Mouse (Mus musculus) CH12.LX (cell line): Measurements from ENCODE around the gene Rbm18. TPM values are rescaled to one million over a fixed set of nuclear protein-coding genes. Genes with fewer than 3 reads are reported as not detected.

Source experiments
- DNase-seq: peaks from one replicate; pipeline ENCODE4 v3.0.0-alpha.2; 2013; ENCODE audit errors: extremely low read depth
- H3K27ac ChIP-seq: 2 replicates; pipeline ENCODE4 v1.5.1; 2012; ENCODE audit warnings: low read depth, mild to moderate bottlenecking, control low read depth, moderate library complexity; ENCODE audit not compliant: insufficient read depth
- H3K27me3 ChIP-seq: replicated peaks from 2 replicates; pipeline ENCODE3; 2012; ENCODE audit warnings: inconsistent platforms
- H3K36me3 ChIP-seq, 2 experiments: replicated peaks in 1 of 2; 2 replicates each; pipeline versions ENCODE3 to v1.6.1; 2012; ENCODE audit warnings: inconsistent platforms in 1 of 2, low read length in 1 of 2, mild to moderate bottlenecking in 1 of 2, mixed read lengths in 1 of 2, moderate library complexity in 1 of 2; ENCODE audit not compliant: control insufficient read depth in 1 of 2, insufficient read depth in 1 of 2
- H3K4me1 ChIP-seq, 2 experiments: 2 replicates each; pipeline ENCODE4 v1.6.1; 2012; ENCODE audit warnings: inconsistent platforms in 1 of 2, moderate library complexity in 1 of 2; ENCODE audit not compliant: insufficient read depth in 2 of 2, control insufficient read depth in 1 of 2
- H3K4me2 ChIP-seq: 2 replicates; pipeline ENCODE4 v1.6.1; 2012; ENCODE audit warnings: low read depth, mild to moderate bottlenecking, control low read depth; ENCODE audit not compliant: poor library complexity, insufficient read depth, severe bottlenecking
- H3K4me3 ChIP-seq, 3 experiments: fragments of 150-350 bp in 1 of 3; sonication (generic) in 1 of 3; replicated peaks in 1 of 3; 2 replicates each; pipeline versions ENCODE3 to v1.5.1; 2011 to 2012; ENCODE audit warnings: low read depth in 2 of 3, low read length in 2 of 3, mild to moderate bottlenecking in 2 of 3, moderate library complexity in 2 of 3, control low read depth in 1 of 3, improper control_type of control experiment in 1 of 3, inconsistent platforms in 1 of 3, mixed read lengths in 1 of 3; ENCODE audit not compliant: poor library complexity in 1 of 3
- H3K79me2 ChIP-seq: replicated peaks from 2 replicates; pipeline ENCODE4 v1.6.1; 2012; ENCODE audit warnings: mild to moderate bottlenecking, moderate library complexity; ENCODE audit not compliant: control insufficient read depth, poor library complexity, insufficient read depth, severe bottlenecking; ENCODE audit errors: extremely low read depth
- H3K9ac ChIP-seq: 2 replicates; pipeline ENCODE4 v1.6.1; 2012; ENCODE audit warnings: low read depth, mild to moderate bottlenecking, control low read depth, moderate library complexity; ENCODE audit not compliant: insufficient read depth
- H3K9me3 ChIP-seq: replicated peaks from 2 replicates; pipeline ENCODE3; 2012; ENCODE audit warnings: low read length, inconsistent platforms, mixed read lengths
- BHLHE40 ChIP-seq: IDR thresholded peaks from 2 replicates; pipeline ENCODE4 v1.6.1; 2011; ENCODE audit warnings: mild to moderate bottlenecking, low read depth, low read length, improper control_type of control experiment
- CHD1 ChIP-seq: IDR thresholded peaks from 2 replicates; pipeline ENCODE4 v1.6.1; 2012; ENCODE audit warnings: low read depth, low read length, improper control_type of control experiment, inconsistent platforms
- CHD2 ChIP-seq: IDR thresholded peaks from 2 replicates; pipeline ENCODE4 v1.6.1; 2011; ENCODE audit warnings: low read length, improper control_type of control experiment
- E2F4 ChIP-seq: IDR thresholded peaks from 2 replicates; pipeline ENCODE4 v1.6.1; 2011; ENCODE audit warnings: low read depth, low read length, improper control_type of control experiment; ENCODE audit not compliant: insufficient replicate concordance
- ELF1 ChIP-seq: IDR thresholded peaks from 2 replicates; pipeline ENCODE4 v1.6.1; 2014; ENCODE audit warnings: low read depth, mild to moderate bottlenecking, inconsistent platforms, low read length, improper control_type of control experiment
- GABPA ChIP-seq: IDR thresholded peaks from 2 replicates; pipeline ENCODE4 v1.6.1; 2012; ENCODE audit warnings: low read depth, low read length, improper control_type of control experiment, inconsistent platforms; ENCODE audit not compliant: insufficient replicate concordance
- KAT2A ChIP-seq: IDR thresholded peaks from 2 replicates; pipeline ENCODE4 v1.6.1; 2012; ENCODE audit warnings: low read length, improper control_type of control experiment, inconsistent platforms; ENCODE audit not compliant: insufficient replicate concordance
- MAFK ChIP-seq: IDR thresholded peaks from 2 replicates; pipeline ENCODE4 v1.6.1; 2011; ENCODE audit warnings: low read length, improper control_type of control experiment; ENCODE audit not compliant: insufficient replicate concordance
- MAX ChIP-seq: IDR thresholded peaks from 2 replicates; pipeline ENCODE4 v1.6.1; 2011; ENCODE audit warnings: low read length, improper control_type of control experiment
- MAZ ChIP-seq: IDR thresholded peaks from 2 replicates; pipeline ENCODE4 v1.6.1; 2012; ENCODE audit warnings: low read depth, mild to moderate bottlenecking, inconsistent platforms, low read length, improper control_type of control experiment, moderate library complexity
- MEF2A ChIP-seq: IDR thresholded peaks from 2 replicates; pipeline ENCODE4 v1.6.1; 2014; ENCODE audit warnings: low read depth, mild to moderate bottlenecking, inconsistent platforms, low read length, improper control_type of control experiment, borderline replicate concordance
- MXI1 ChIP-seq: IDR thresholded peaks from 2 replicates; pipeline ENCODE4 v1.6.1; 2011; ENCODE audit warnings: mild to moderate bottlenecking, low read depth, low read length, improper control_type of control experiment
- MYC ChIP-seq: IDR thresholded peaks from 2 replicates; pipeline ENCODE4 v1.6.1; 2011; ENCODE audit warnings: low read depth, mild to moderate bottlenecking, improper control_type of control experiment, low read length
- NELFE ChIP-seq: IDR thresholded peaks from 2 replicates; pipeline ENCODE4 v1.6.1; 2011; ENCODE audit warnings: low read depth, low read length, improper control_type of control experiment
- NRF1 ChIP-seq: IDR thresholded peaks from 2 replicates; pipeline ENCODE4 v1.6.1; 2014; ENCODE audit warnings: low read depth, mild to moderate bottlenecking, inconsistent platforms, low read length, improper control_type of control experiment, moderate library complexity
- PAX5 ChIP-seq: IDR thresholded peaks from 2 replicates; pipeline ENCODE4 v1.6.1; 2012; ENCODE audit warnings: low read length, inconsistent platforms, mixed read lengths
- RAD21 ChIP-seq: IDR thresholded peaks from 2 replicates; pipeline ENCODE4 v1.6.1; 2011; ENCODE audit warnings: low read depth, mild to moderate bottlenecking, low read length, improper control_type of control experiment, moderate library complexity
- SIN3A ChIP-seq: IDR thresholded peaks from 2 replicates; pipeline ENCODE4 v1.6.1; 2012; ENCODE audit warnings: low read length, improper control_type of control experiment, inconsistent platforms
- SMC3 ChIP-seq: IDR thresholded peaks from 2 replicates; pipeline ENCODE4 v1.6.1; 2011; ENCODE audit warnings: low read depth, low read length, improper control_type of control experiment
- TCF12 ChIP-seq: IDR thresholded peaks from 2 replicates; pipeline ENCODE4 v1.6.1; 2014; ENCODE audit warnings: low read depth, mild to moderate bottlenecking, inconsistent platforms, low read length, improper control_type of control experiment
- UBTF ChIP-seq: IDR thresholded peaks from 2 replicates; pipeline ENCODE4 v1.6.1; 2012; ENCODE audit warnings: low read depth, mild to moderate bottlenecking, inconsistent platforms, low read length, improper control_type of control experiment, moderate library complexity
- USF1 ChIP-seq: IDR thresholded peaks from 2 replicates; pipeline ENCODE4 v1.6.1; 2014; ENCODE audit warnings: low read depth, mild to moderate bottlenecking, inconsistent platforms, low read length, improper control_type of control experiment
- USF2 ChIP-seq: conservative IDR thresholded peaks from 2 replicates; pipeline ENCODE4 v1.6.1; 2011; ENCODE audit warnings: low read depth, low read length, improper control_type of control experiment
- ZC3H11A ChIP-seq: IDR thresholded peaks from 2 replicates; pipeline ENCODE4 v1.6.1; 2012; ENCODE audit warnings: low read depth, mild to moderate bottlenecking, inconsistent platforms, low read length, improper control_type of control experiment
- dilution Hi-C: fragments of 300-500 bp; cut with MboI; formaldehyde crosslinking; loops from 2 replicates; pipeline ENCODE4 v1.14.3; 2020; ENCODE audit warnings: low sequenced_read_pairs; ENCODE audit not compliant: extremely low pct_unique_long_range_greater_than_20kb, extremely low pct_ligation_motif_present
- in situ Hi-C: fragments of 300-500 bp; cut with MboI; formaldehyde crosslinking; loops from 3 replicates; pipeline ENCODE4 v1.14.3; 2019; ENCODE audit warnings: low sequenced_read_pairs, low pct_ligation_motif_present, low pct_unique_long_range_greater_than_20kb, mixed read lengths
- polyA plus RNA-seq: library from polyadenylated mRNA; unstranded; fragments of >175 nt; gene quantifications from 2 replicates; pipeline ENCODE4 v1.2.1, GENCODE M21; 2012; ENCODE audit warnings: low read depth; ENCODE audit not compliant: insufficient read length
- total RNA-seq, 2 experiments: library from RNA; depleted of rRNA; stranded (reverse); fragments of 300-350 nt in 1 of 2; fragments of >200 nt in 1 of 2; gene quantifications; 2 replicates each; pipeline ENCODE4 v1.2.3; 2012 to 2014

Gene Rbm18
- total and polyA plus RNA-seq, 3 experiments = 12.4 to 26.3 (median 14.9) TPM

DNA sequence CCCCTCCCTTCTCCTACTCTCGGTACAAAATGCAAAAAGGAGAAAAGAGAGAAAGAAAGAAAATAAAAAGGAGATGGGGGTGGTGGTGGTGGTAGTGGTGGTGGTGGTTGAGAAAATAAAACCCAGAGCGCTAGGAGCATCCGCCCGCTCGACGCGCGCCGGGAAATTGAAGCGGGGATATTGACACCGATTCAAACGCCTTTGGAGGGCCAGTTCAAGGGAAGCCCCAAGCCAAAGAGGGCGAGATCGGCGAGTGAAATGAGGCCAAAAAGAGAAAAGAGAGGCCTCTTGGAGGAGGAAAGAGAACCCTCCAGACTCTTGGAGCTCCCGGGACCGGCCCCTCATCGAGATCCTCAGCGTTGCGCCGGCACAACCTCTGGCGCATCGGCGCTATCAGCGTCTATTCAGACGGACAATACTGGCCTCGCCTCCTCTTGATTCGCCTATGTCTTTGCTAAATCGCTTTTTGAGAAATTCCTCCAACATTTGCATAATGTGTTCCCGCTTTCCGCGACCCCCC is 32.1 kb downstream of the Rbm18 start:
- TF ChIP-seq CHD1 = no peak
- TF ChIP-seq MAFK = no peak
- no peak for TF ChIP-seq ELF1
- no peak for TF ChIP-seq NRF1
- TF ChIP-seq MEF2A = no peak
- TF ChIP-seq E2F4 = no peak
- TF ChIP-seq SMC3 = no peak
- TF ChIP-seq NELFE = no peak
- TF ChIP-seq SIN3A = no peak
- no peak for TF ChIP-seq BHLHE40
- no peak for TF ChIP-seq RAD21
- TF ChIP-seq MAZ = no peak
- H3K4me2 ChIP-seq = no peak overlapping the region
- no peaks in the 10 kb centered on the region for H3K79me2 ChIP-seq
- peaks cover 3% of the 10 kb centered on the region for H3K9me3 ChIP-seq
- H3K27me3 ChIP-seq = peaks cover 47% of the 10 kb centered on the region
- H3K4me3 ChIP-seq = no peak overlapping the region
- DNase-seq = no peak
- no peak overlapping the region for H3K9ac ChIP-seq
- in situ Hi-C loops (no loop called here), dilution Hi-C loops (no loop called here)
- no peaks in the 10 kb centered on the region for H3K36me3 ChIP-seq
- H3K4me1 ChIP-seq = no peaks in the 10 kb centered on the region; a peak in 1 of 4 replicates
- H3K27ac ChIP-seq = no peak overlapping the region

DNA sequence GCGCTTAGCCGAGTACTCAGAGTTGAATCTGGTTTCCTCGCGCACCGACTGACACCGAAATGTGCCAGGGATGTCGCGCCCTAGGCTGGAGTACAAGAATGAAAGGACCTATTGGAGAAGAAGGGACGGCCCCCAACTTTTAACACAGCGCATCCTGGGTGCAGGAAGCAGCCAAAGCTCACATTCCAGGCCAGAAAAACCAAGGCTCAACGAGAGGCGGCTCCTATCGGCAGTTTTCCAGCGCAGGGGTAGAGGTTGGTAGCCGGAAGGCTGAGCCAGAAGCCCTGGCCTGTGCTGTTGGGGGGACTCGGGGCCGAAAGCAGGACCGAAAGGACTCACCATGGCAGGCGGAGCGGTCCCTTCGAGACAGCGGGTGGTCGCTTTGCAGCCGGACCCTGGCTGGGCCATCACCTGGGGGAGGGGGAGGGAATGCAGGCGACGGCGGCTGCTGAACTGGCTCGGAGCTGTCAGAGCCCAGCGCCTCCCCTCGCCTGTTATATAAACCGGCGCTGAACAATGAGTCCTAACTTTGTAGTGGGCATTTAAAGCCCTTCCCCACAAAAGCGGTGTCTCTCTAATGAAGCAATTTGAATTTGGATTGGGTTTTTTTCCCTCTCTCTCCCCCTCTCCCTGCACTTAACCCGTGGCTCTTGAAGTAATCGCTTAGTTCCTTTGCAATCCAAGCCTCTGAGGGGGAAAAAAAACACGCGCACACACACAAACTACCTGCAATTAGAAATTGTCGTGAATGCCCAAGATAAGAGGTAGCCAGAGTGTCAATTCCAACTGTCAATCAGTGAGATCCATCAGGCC is 32.8 kb downstream of the Rbm18 start:
- DNase-seq = no peak

More for the DNA sequence above, 32.8 kb downstream of the Rbm18 start:
- TF ChIP-seq MAX (no peak), MEF2A (no peak), KAT2A (no peak), USF1 (no peak), SIN3A (no peak), ZC3H11A (no peak), PAX5 (no peak), GABPA (no peak), UBTF (no peak), MYC (no peak), USF2 (no peak), CHD2 (no peak), MXI1 (no peak), TCF12 (no peak), RAD21 (no peak), NELFE (no peak)
- Histone ChIP-seq H3K4me1 (no peaks in the 10 kb centered on the region; a peak in 1 of 4 replicates), H3K4me2 (no peak overlapping the region), H3K79me2 (no peaks in the 10 kb centered on the region), H3K9me3 (peaks cover 3% of the 10 kb centered on the region), H3K9ac (no peak overlapping the region), H3K27ac (no peak overlapping the region), H3K36me3 (no peaks in the 10 kb centered on the region), H3K27me3 (peaks cover 52% of the 10 kb centered on the region), H3K4me3 (no peak overlapping the region)
- in situ Hi-C loops (no loop called here), dilution Hi-C loops (no loop called here)
